Mouse (Mus musculus) ovary, postnatal 14 days (tissue): ENCODE measurements around the gene Tmem151b.

Experiments
- DNase-seq: peaks from one replicate; pipeline ENCODE4 v3.0.0; 2022; ENCODE audit warnings: low spot score

Tmem151b gene

DNA sequence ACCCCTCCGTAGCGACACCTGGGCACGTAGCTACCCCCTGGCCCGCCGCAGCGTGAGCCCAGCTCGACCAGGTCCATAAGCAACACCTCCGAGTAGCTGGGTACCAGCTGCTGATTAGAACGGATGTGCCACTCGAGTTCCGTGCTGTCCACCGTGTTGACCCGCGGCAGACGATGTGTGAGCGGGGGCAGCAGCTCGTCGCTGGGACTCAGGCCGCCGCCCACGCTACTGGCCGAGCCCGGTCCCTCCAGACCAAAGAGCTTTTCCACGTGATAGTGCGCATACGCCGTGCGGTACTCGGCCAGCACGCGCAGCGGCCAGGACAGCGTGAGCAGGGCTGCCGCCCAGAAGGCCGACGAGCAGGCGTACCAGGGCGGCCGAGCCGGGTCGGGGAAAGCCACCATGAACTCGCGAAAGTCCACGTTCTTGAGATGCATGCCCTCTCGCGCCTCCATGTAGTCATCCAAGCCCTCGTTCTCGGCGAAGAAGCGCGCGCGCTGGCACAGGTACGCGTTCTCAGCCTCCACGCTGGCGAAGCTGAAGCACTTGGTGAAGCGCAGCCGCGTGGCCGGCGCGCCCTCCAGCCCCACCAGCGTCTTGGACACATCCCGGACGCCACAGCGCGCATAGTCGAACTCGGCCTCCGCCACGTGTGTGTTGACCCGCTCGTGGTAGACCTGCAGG lies 4.1 kb downstream of the Tmem151b start:
- DNase-seq = no peak

DNA sequence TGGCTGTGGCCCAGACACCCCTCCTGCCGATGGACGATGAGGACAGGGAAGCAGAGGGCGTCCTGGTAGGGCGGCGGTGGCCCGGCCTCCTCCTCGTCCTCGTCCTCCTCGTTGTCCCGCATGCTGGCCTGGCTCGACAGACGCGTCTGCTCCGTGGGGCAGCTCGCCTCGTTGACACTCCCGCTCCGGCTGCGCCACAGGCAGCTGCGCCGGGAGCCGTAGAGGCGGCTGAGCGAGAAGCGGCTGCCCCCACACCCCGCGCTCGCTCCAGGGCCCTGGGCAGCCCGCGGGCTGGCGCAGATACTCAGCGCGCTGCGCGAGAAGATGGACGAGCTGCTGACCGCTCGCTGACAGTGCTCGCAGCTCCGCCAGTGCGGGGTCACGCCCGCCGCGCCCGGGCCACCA lies 4.6 kb downstream of the Tmem151b start:
- DNase-seq = no peak

DNA sequence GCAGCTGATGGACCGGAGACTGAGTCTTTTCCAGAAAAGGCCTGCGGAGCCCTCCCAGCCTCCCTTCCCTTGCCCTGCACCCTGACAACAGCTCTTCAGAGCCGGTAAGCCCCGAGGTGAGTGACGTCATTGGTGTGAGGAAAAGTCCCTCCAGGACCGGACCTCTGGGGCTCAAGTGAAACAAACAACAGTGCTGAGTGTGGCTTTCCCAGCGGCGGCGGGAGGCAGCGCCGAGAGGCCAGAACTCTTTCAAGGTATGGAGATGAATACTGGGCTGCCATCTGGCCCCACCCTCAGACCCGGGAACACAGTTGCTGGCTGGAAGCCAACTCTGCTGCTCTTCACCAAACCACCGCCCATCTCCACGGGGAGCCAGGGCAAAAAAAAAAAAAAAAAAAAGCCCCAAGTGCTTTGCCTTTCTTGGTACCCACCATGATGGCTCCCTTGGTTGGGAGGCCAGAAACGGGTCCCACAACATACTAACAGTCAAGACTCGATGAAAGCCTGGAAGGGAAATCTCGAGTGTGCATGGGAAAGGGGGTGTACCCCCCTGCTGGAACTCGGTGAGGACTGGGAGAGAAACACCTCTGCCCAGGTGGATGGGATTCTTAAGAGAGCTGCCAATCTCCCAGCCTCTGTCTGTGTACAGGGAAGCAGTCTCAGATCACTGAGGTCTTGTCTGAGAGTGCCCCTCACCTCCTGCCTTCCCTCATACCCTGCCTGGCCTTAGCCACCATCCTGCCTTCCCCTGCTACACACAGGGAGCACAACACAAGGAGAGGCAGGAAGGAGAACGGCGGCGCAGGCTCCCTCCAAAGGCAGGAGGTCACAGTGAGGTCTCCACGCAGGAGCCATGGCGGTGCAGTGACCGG lies 5.2 kb downstream of the Tmem151b start:
- no peak for DNase-seq

DNA sequence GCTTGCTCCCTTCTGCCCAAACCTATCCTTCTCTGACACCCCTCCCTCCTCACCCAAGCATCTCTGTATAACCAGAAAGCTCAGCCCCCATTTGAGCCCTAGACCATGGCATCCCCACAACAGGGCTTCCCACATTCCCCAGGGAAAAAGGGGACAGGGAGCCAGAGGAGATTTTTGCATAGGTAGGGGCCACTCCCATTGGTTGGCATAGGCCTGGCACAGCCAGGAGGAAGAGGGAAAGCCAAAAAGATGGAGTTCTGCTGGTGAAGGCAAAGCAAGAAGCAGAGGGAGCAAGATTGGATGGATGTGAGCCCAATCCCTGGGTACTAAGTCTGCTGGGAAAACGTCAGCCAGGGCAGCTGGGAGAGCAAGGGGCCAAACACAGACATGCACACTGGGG lies 6.4 kb downstream of the Tmem151b start:
- no peak for DNase-seq

DNA sequence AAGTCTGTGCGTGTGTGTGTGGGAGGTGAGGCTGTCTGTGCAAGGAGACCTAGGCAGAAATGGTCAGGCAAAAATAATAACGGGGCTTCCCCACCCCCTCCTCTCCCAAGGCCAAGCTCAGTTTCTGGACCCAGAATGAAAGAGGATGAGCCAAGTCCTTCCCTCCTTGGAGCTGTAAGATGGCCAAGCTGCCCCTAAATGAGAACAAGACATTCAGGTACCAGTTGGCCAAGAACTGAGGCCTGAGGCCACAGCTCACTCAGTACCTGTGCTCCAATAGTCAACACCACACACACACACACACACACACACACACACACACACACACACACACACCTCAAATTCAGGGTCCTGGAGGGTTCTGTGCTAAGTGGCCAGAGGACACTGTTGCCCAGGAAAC lies 6.8 kb downstream of the Tmem151b start:
- no peak for DNase-seq

DNA sequence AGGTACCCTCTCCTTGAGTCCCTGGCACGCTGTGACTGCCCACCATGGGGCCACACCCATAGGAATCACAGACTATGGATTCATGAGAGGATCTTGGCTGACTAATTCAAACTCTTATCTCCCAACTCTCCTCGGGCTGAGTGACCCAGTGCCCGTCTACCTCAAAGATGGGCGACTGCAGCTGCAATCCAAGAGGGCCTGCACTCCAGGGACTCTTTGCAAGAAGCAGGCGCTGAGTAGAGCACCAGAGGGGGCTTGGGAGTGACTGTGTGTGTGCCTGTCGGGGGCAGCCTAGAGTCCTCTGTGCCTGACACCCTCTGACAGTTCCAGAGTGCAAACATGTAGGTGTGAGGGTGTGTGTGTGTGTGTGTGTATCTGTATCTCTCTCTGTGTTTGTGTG lies 7.3 kb downstream of the Tmem151b start:
- no peak for DNase-seq

DNA sequence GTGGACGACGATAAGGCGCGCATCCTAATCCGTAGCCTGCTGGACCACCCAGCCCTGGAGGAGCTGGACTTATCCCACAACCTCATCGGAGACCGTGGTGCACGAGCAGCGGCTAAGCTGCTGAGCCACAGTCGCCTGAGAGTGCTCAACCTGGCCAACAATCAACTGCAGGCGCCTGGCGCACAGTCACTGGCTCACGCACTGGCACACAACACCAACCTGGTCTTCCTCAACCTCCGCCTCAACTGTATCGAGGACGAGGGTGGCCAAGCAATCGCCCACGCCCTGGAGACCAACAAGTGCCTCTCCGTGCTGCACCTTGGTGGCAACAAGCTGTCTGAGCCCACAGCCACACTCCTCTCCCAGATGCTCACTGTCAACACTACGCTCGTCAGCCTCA lies 9.8 kb downstream of the Tmem151b start:
- no peak for DNase-seq

DNA sequence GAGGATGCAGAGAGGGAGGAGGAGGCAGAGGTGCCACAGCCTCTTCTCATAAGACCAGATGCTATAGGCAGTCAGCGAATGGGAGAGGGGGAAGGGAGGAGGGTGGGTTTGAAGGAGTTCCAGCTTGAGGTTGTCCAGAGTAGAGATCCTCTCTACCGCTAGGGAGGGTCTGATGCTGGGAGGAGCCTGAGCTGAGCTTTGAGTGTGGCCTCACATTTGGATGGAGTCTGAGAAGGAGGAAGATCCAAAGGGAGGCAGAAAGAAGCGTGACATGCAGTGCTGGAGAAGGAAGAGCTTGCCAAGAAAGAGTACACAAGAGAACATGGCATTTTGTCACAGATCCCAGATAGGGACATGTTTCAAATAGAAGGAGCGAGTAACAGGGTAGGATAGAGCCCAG lies 11.1 kb downstream of the Tmem151b start:
- no peak for DNase-seq

DNA sequence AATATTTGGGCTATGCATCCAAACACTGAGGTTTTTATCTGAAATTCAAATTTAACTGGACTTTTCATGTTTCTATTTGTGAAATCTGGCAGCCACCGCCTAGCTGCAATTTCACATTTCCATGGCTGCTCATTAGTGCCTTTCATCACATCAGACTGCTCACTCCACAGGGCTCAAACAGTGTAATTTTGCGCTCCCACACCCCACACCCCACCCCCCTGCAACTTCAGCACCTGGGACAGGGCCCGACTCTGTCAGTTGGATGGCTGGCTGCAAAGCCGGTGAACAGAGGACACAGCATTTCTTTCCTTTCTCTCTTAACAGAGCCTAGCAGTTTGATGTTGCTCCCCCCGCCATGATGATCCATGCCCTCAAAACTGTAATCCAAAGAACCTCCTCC lies 13.2 kb downstream of the Tmem151b start:
- DNase-seq = no peak

DNA sequence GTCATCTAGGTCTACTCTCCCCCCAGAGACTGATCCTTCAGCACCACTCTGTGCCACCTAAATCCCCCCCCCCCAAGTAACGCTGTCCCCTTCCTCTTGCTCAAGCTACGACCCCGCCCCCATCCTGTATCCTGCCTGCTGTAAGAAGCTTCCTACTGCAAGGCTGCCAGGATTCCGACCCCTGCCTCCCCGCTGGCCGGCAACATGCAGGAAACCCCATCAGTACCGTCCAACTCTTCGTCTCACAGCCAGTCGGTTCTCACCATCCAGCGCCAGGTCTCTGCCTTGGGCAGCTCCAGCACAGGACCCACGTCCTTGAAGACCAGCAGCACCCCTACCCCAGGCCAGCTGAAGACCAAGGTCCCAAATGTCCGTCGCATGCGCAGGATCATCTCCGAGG lies 16.6 kb downstream of the Tmem151b start:
- DNase-seq = no peak

DNA sequence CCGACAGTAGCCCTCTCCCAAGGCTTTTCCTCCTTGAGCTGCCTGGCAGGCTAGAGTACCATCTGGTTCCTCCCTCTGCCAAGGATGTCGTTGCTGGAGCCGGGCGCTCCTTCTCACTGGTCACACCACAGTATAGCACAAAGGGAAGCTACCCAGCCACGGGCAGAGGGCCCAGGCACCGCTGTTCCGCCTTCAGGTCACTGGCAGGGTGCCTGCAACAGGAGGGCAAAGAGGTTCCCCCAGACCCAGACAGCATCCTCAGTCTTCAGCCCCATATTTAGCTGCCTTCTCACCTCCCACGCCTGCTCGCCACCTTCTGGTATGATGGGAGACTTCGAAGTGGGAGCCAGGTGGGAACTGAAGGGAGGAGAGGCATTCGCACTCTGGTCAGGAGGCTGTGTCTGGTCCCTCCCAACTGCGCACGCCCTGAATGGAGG lies 19.1 kb downstream of the Tmem151b start:
- DNase-seq = no peak

DNA sequence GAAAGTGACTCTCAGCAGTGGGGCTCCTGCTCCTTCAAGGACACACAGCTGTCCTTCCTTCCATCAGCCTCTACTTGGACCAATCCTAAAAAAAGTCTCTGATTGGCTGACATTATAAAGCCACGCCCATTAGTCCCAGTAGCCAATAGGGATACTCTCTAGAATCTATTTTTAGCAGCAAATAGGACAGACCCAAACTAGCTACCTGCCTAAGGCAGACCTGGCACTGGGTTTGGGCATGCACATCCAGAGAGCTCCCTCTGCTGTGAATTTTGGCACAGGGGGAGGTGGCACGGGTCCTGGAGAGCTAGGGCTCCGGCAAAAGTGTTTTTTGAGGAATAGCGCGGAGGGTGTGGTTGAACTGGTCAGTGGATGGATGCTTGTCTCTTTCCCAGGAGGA lies 22.9 kb downstream of the Tmem151b start:
- DNase-seq = no peak

DNA sequence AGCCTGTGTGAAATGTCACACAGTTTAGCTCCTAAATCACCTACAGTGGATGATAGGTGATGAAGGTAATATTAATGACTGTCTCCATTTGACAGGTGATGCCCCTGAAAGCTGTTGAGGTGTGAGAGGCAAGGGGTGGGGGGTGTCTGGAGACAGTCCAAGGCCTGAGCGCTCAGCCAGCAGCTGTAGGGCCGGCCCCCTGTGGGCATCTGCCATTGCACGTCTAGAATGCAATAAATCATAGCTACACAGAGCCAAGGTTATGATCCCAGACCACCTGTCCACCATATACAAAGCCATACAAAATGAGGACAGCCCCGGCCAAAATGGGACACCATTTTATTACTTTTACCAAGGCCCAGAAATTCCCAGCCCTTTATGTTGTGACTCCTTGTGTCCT lies 24.5 kb downstream of the Tmem151b start:
- DNase-seq = no peak

DNA sequence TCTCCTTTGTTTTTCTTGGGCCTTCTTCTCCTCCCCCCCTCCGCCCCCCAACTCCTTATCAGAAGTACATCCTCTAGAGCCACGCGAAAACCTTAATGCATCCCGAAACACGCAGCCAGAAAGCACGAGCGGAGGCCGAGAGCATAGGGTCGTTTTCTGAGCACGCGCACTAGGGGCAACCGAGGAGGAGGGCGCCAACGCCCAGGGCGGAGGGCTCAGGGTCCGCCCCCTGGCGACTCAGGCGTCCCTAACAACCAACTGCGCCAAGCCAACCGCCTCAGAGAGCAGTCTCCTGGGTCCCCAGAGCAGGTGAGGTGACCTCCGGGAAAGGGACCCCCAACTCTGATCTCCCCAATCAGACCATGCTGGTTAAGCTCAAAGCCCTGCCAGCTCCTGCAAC lies 26.2 kb downstream of the Tmem151b start, which contains the start of gene Tcte1:
Gene Tcte1, plus strand, starts transcription at position 172 of the 400 bp plus-strand sequence.
- no peak for DNase-seq

DNA sequence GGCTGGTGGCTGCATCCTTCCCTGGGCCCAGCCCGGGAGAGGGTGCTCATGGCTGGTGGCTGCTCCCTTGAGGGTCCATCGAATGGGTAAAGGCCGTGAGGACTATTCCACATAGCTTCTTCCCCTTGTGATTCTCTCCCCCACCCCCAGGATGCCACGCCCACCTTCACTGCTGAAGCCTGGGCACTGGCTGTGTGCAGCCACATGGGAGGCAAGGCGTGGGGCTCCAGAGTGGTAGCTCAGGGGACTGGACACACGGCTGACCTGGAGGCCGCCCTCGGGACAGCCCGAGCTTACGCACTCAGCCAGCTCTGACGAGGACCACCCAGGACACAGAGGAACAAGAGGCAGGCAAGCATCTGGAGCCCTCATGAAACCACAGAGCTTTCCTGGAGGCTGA lies 29.3 kb downstream of the Tmem151b start:
- DNase-seq = no peak

DNA sequence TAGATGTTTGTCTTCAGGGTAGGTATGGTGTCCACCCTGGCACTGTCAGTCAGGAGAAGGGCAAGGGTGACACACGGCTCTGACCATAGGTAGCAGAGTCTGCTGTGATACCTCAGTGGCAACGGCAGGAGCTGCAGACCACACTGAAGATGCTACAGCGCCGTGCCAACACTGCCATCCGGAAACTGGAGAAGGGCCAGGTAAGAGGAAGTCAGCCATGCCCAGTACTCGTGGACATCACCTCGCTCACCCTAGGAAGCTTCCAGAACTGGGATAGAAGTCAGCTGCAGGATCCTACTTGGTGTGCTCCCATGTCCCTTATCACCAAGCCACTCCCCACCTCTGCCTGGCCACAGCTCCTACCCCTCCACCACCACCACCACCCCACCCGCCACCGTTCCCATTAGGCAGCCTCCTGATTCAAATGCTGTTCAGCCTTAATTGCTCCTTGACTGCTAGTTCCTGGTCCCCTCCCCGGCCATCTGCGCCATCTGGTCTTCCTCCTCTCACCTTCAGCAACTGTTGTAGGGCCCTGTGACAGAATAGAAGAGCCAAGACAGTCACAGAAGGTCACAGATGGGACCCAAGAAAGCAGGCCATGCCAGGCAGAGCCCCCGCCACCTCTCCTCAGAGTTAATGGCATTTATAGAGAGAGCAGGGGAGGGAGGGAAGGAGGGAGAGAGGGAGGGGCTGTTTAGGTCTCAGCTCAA lies 30.6 kb downstream of the Tmem151b start:
- DNase-seq = no peak

DNA sequence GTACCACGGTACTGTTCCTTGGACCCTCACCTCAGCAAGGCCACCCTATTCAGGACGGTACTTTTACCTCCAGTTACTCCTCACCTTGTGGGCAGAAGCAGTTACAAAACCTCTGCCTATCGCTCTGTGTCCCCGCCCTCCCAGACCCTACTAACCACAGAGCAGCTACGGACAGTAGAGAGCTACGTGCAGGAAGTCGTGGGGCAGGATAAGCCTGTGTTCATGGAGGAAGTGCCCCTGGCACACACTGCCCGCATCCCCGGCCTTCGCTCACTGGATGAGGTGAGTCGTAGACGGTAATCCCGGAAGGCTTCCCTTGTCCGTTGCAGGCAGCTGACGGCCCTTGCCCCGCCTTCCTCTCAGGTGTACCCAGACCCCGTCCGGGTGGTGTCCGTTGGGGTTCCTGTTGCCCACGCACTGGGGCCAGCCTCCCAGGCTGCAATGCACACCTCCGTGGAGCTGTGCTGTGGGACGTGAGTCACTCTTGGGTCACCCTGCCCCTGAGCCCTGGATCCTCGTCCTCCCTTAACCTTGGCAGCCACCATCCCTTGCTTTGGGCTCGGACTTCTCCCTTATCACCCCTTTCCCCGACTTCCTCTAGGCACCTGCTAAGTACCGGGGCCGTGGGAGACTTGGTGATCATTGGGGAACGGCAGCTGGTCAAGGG lies 31.8 kb downstream of the Tmem151b start:
- no peak for DNase-seq

DNA sequence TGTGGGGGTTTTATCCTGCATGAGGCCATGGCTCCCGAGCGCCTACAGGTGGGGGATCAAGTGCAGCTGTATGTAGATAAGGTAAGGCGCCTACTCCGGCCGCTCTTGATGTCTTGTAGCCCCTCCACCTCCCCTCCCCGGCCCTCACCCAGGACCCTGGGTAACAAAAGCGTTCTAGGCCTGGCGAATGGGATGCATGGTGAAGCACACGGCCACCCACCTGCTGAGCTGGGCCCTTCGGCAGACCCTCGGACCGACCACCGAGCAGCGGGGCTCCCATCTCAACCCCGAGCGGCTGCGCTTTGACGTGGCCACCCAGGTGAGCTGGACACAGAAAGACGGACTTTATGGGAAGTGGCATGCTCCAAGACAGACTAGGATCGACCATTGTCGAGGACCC lies 32.3 kb downstream of the Tmem151b start:
- DNase-seq = no peak

DNA sequence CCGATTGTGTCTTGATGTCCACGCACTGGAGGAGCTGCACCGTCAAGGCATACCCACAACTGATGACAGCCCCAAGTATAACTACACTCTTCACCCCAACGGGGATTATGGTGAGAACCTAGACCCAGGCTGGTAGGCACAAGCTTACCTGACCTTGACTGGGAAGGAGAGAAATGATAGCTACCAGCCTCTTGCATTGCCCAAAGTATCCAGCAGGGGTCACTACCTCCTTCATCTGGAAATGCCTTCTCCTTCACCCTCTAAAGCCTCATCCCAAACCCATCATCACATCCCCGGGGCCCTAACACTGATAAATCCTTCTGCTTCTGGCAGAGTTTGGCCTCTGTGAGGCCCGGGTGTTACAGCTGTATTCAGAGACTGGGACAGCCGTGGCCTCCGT lies 33.0 kb downstream of the Tmem151b start:
- DNase-seq = peak; percentile 70

DNA sequence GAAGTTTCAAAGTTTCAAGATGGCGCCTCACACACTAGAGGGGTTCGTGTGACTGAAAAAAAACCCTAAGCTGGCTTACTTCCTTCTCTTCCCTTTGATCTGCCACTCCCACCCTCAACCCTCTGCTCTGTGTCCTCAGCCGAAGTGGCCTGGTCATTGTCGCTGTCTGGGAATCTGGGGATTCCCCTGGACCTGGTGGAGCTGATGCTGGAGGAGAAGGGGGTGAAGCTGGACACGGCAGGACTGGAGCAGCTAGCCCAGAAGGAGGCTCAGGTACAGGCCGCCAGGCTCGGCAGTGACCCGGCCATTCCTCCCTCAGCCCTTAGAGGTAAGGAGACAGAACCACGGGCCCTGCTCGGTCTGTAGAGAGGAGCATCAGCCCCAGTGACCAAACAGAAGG lies 33.7 kb downstream of the Tmem151b start:
- no peak for DNase-seq

DNA sequence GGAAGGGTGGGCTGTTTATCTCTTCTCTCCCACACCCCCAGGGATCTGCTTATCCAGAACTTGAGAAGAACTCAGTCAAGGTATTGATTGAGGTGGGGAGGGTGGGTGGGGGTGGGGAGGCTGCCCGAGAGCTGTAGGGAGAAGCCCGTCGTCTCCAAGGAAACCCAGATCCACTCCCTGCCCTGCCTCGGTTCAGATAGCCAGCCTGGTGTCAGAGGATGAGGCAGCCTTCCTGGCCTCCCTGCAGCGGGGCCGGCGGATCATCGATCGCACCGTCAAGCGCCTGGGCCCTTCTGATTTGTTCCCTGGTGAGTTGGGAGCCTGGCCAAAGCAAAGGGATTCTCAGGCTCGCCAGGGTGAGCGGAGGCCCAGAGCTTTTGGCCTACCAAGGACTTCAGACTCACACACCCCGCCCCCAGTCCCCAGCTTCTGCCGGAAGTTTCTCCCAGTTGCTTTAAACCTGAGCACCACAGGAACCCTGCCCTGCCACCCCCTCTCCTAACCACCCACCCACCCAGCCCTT lies 34.2 kb downstream of the Tmem151b start:
- no peak for DNase-seq

DNA sequence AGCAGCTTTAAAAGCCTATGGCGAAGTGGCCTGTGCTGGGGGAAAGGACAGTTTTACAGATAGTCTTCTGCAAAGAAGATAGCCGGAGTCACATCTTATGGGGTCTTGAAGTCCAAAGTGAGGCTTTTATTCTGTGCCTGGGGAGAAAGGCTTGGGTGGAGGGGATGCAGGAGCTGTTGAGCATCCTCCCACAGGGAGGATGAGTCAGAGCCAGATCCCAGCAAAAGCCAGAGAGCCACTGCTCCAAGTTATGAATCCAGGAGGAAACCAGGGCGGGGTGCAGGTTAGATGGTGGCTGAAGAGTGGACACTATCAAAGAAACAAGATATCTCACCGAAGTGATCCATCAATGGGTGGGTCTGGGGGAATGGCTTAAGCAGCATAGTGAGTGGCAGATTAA lies 37.7 kb downstream of the Tmem151b start:
- DNase-seq = no peak
